Mouse (Mus musculus): ENCODE results near the gene Wdfy1. TPM values are rescaled to one million over a fixed set of nuclear protein-coding genes. Genes with fewer than 3 reads are reported as not detected.

The Wdfy1 gene
- polyA plus RNA-seq, 1 experiment from 2014 or later: 14.4 TPM

GRCm38 (mm10) chr1:79782433-79782832, 6.5 kb upstream of the Wdfy1 start:
- Histone ChIP-seq H3K4me1 (replicated peaks) (peaks cover 7% of the 10 kb centered on the region; the same call in 1 of the 2 replicates), H3K27me3 (no peaks in the 10 kb centered on the region), H3K4me2 (no peak overlapping the region), H3K27ac (no peak overlapping the region), H3K4me3 (replicated peaks) (no peak overlapping the region), H3K36me3 (peaks cover 48% of the 10 kb centered on the region), H3K9me3 (replicated peaks) (no peaks in the 10 kb centered on the region), H3K9ac (no peak overlapping the region)
- ATAC-seq (ENCODE audit: low read depth) (no peak), DNase-seq (no peak)
- WGBS (ENCODE audit: insufficient replicate concordance): 72% methylated on average over 3 of the region's 3 CpGs

GRCm38 (mm10) chr1:79778011-79778410, 2.1 kb upstream of the Wdfy1 start:
- no peak overlapping the region for H3K27ac ChIP-seq
- 70% methylated on average over 11 of the region's 11 CpGs for WGBS (ENCODE audit: insufficient replicate concordance)
- H3K27me3 ChIP-seq: no peaks in the 10 kb centered on the region
- H3K4me1 ChIP-seq (replicated peaks): peaks cover 16% of the 10 kb centered on the region
- no peaks in the 10 kb centered on the region for H3K9me3 ChIP-seq (replicated peaks)
- ATAC-seq (ENCODE audit: low read depth) (no peak), DNase-seq (no peak)
- H3K36me3 ChIP-seq: peaks cover 48% of the 10 kb centered on the region
- H3K9ac ChIP-seq: no peak overlapping the region
- H3K4me2 ChIP-seq: no peak overlapping the region
- no peak overlapping the region for H3K4me3 ChIP-seq (replicated peaks)

- Histone ChIP-seq H3K27me3 (no peaks in the 10 kb centered on the region), H3K4me1 (replicated peaks) (peaks cover 16% of the 10 kb centered on the region), H3K4me3 (replicated peaks) (no peak overlapping the region), H3K27ac (no peak overlapping the region), H3K9ac (no peak overlapping the region), H3K36me3 (peaks cover 14% of the 10 kb centered on the region), H3K9me3 (replicated peaks) (no peaks in the 10 kb centered on the region), H3K4me2 (no peak overlapping the region)
- DNase-seq (no peak), ATAC-seq (ENCODE audit: low read depth) (no peak)
- 62% methylated on average over 4 of the region's 4 CpGs for WGBS (ENCODE audit: insufficient replicate concordance)
Measured at GRCm38 (mm10) chr1:79774164-79774780, 1.7 kb downstream of the Wdfy1 start.

GRCm38 (mm10) chr1:79768231-79768630, 7.7 kb downstream of the Wdfy1 start:
- no peak for DNase-seq
- H3K9me3 ChIP-seq (replicated peaks): no peaks in the 10 kb centered on the region
- H3K36me3 ChIP-seq: no peaks in the 10 kb centered on the region
- H3K9ac ChIP-seq: no peak overlapping the region
- no peak overlapping the region for H3K27ac ChIP-seq
- no peak overlapping the region for H3K4me2 ChIP-seq
- no peak for ATAC-seq (ENCODE audit: low read depth)
- WGBS (ENCODE audit: insufficient replicate concordance): 44% methylated on average over 1 of the region's 1 CpGs
- H3K27me3 ChIP-seq: no peaks in the 10 kb centered on the region
- peaks cover 12% of the 10 kb centered on the region for H3K4me1 ChIP-seq (replicated peaks)
- H3K4me3 ChIP-seq (replicated peaks): no peak overlapping the region

GRCm38 (mm10) chr1:79764483-79764882, 11.5 kb downstream of the Wdfy1 start:
- H3K4me3 ChIP-seq (replicated peaks): no peak overlapping the region
- peaks cover 43% of the 10 kb centered on the region for H3K4me1 ChIP-seq (replicated peaks)
- H3K36me3 ChIP-seq: no peaks in the 10 kb centered on the region
- ATAC-seq (ENCODE audit: low read depth) (no peak), DNase-seq (no peak)
- H3K9ac ChIP-seq: no peak overlapping the region
- H3K4me2 ChIP-seq: no peak overlapping the region
- no peak overlapping the region for H3K27ac ChIP-seq
- H3K27me3 ChIP-seq: no peaks in the 10 kb centered on the region
- no peaks in the 10 kb centered on the region for H3K9me3 ChIP-seq (replicated peaks)
- 23% methylated on average over 1 of the region's 1 CpGs for WGBS (ENCODE audit: insufficient replicate concordance)

GRCm38 (mm10) chr1:79764031-79764430, 11.9 kb downstream of the Wdfy1 start:
- Histone ChIP-seq H3K27me3 (no peaks in the 10 kb centered on the region), H3K9me3 (replicated peaks) (no peaks in the 10 kb centered on the region)
- 73% methylated on average over 2 of the region's 2 CpGs for WGBS (ENCODE audit: insufficient replicate concordance)

GRCm38 (mm10) chr1:79762282-79763250, 13.4 kb downstream of the Wdfy1 start:
- Histone ChIP-seq H3K4me1 (replicated peaks) (peaks cover 43% of the 10 kb centered on the region), H3K9me3 (replicated peaks) (no peaks in the 10 kb centered on the region), H3K36me3 (no peaks in the 10 kb centered on the region), H3K4me3 (replicated peaks) (peak overlapping the region; percentile 82), H3K9ac (peak overlapping the region; percentile 87; the same call in 1 of the 2 replicates), H3K4me2 (peak overlapping the region; percentile 88), H3K27me3 (no peaks in the 10 kb centered on the region), H3K27ac (peak overlapping the region; percentile 44)
- peak; percentile 65 for ATAC-seq (ENCODE audit: low read depth)
- peak; percentile 44 for DNase-seq
- 27% methylated on average over 16 of the region's 16 CpGs for whole genome bisulfite sequencing (ENCODE audit: insufficient replicate concordance)

More at GRCm38 (mm10) chr1:79764031-79764430, 11.9 kb downstream of the Wdfy1 start:
- Histone ChIP-seq H3K4me2 (no peak overlapping the region), H3K27ac (no peak overlapping the region), H3K9ac (no peak overlapping the region), H3K4me3 (replicated peaks) (no peak overlapping the region), H3K4me1 (replicated peaks) (peaks cover 43% of the 10 kb centered on the region), H3K36me3 (no peaks in the 10 kb centered on the region)
- ATAC-seq (ENCODE audit: low read depth) (no peak), DNase-seq (no peak)

- Histone ChIP-seq H3K36me3 (no peaks in the 10 kb centered on the region), H3K4me3 (replicated peaks) (peak overlapping the region; percentile 82), H3K4me2 (peak overlapping the region; percentile 88), H3K27ac (peak overlapping the region; percentile 44), H3K9ac (peak overlapping the region; percentile 87), H3K9me3 (replicated peaks) (no peaks in the 10 kb centered on the region), H3K27me3 (no peaks in the 10 kb centered on the region), H3K4me1 (replicated peaks) (peaks cover 48% of the 10 kb centered on the region)
- peak; percentile 16; the same call in 1 of the 2 replicates for ATAC-seq (ENCODE audit: low read depth)
- no peak for DNase-seq
- WGBS (ENCODE audit: insufficient replicate concordance): 2% methylated on average over 6 of the region's 6 CpGs
Measured at GRCm38 (mm10) chr1:79761917-79762271, 14.0 kb downstream of the Wdfy1 start.

GRCm38 (mm10) chr1:79761106-79761916, 14.6 kb downstream of the Wdfy1 start:
- H3K4me1 ChIP-seq (replicated peaks): peaks cover 49% of the 10 kb centered on the region
- ATAC-seq (ENCODE audit: low read depth): peak; percentile 91
- no peaks in the 10 kb centered on the region for H3K27me3 ChIP-seq
- no peaks in the 10 kb centered on the region for H3K9me3 ChIP-seq (replicated peaks)
- H3K36me3 ChIP-seq: no peaks in the 10 kb centered on the region
- peak overlapping the region; percentile 82 for H3K4me3 ChIP-seq (replicated peaks)
- WGBS (ENCODE audit: insufficient replicate concordance): under 1% methylated on average over 65 of the region's 65 CpGs
- H3K27ac ChIP-seq: peak overlapping the region; percentile 55
- peak; percentile 72 for DNase-seq
- H3K9ac ChIP-seq: peak overlapping the region; percentile 87
- H3K4me2 ChIP-seq: peak overlapping the region; percentile 88

- Histone ChIP-seq H3K4me2 (peak overlapping the region; percentile 88), H3K4me1 (replicated peaks) (peaks cover 49% of the 10 kb centered on the region), H3K4me3 (replicated peaks) (peak overlapping the region; percentile 82), H3K9ac (peak overlapping the region; percentile 87), H3K27me3 (no peaks in the 10 kb centered on the region), H3K27ac (no peak overlapping the region), H3K9me3 (replicated peaks) (no peaks in the 10 kb centered on the region), H3K36me3 (no peaks in the 10 kb centered on the region)
- DNase-seq (no peak), ATAC-seq (ENCODE audit: low read depth) (peak; percentile 1; the same call in 1 of the 2 replicates)
- 13% methylated on average over 11 of the region's 11 CpGs for WGBS (ENCODE audit: insufficient replicate concordance)
Measured at GRCm38 (mm10) chr1:79760656-79761055, 15.3 kb downstream of the Wdfy1 start.
